Mouse (Mus musculus) Patski (cell line): ENCODE measurements around the gene Slc35f6. TPM values are rescaled to one million over a fixed set of nuclear protein-coding genes. Genes with fewer than 3 reads are reported as not detected.

Experiments
- ATAC-seq: fragments of 100-300 bp; one replicate; pipeline ENCODE4 v1.8.0; 2021
- CTCF ChIA-PET: fragments of 350-600 bp; sonication (Branson Sonifier 250); formaldehyde crosslinking; loops from one replicate; lab custom pipeline; 2022; ENCODE audit warnings: inconsistent platforms; lab: Charles Lee
- POLR2A ChIA-PET: fragments of 350-600 bp; sonication (Branson Sonifier 250); formaldehyde crosslinking; loops from one replicate; lab custom pipeline; 2022; ENCODE audit warnings: antibody characterized with exemption, inconsistent platforms; lab: Charles Lee
- DNase-seq: peaks from one replicate; pipeline ENCODE4 v3.0.0-alpha.2; 2011; ENCODE audit warnings: low read depth, low spot score
- H3K27me3 ChIP-seq: fragments of 371-371 bp; one replicate; pipeline ENCODE4 v1.5.1; 2021
- CTCF ChIP-seq: fragments of 100-300 bp; IDR thresholded peaks from one replicate; pipeline ENCODE4 v1.5.1; 2021
- in situ Hi-C: fragments of 300-500 bp; cut with MboI; formaldehyde crosslinking; loops from 3 replicates; pipeline ENCODE4 v1.11.1; 2018; ENCODE audit warnings: low pct_unique_long_range_greater_than_20kb, mixed read lengths
- polyA plus RNA-seq: library from polyadenylated mRNA; unstranded; gene quantifications from one replicate; pipeline ENCODE4 v1.2.3, GENCODE M21; 2021

The Slc35f6 gene
- polyA plus RNA-seq, 1 experiment from 2014 or later = 49.7 TPM

DNA sequence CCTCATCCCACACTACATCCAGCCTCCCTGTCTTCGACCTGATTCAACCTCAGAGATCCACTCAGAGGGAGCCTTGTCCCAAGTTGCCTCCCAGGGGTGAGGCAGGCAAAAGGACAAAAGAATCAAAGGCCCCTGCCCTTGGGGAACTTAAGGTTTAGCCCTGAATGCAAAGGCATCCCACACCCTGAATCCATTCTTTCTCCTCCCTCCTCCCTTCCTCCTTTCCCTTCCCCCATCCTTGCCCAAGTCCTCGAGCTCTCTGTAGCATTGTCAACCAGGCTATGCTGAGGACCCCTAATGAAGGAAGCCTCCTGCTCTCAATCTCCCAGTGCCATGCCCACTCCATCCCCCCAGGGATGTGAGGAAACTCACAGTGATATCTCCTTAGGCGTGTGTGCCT is 36.0 kb upstream of the Slc35f6 start:
- POLR2A ChIA-PET = no interaction called here
- H3K27me3 ChIP-seq = peaks cover 35% of the 10 kb centered on the region
- no peak for TF ChIP-seq CTCF
- CTCF ChIA-PET = no interaction called here
- DNase-seq (no peak), ATAC-seq (no peak)
- in situ Hi-C loops = no loop called here

DNA sequence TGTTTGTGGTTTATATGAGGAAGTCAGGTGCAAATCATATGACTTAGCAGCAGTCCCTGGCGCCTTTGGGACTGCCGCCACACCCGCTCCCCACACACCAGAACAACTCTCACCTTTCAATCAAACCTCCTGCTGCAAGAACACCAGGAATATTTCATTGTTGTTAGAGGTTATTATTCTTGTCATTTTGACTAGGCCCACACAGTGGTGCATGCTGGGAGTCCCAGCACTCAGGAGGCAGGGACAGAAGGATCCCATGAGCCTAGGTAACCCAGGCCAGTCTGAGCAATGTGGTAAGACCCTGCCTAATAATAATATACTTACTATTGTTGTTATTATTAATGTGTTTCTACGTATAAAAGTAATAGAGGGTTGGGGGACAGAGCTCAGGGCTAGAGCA is 35.2 kb upstream of the Slc35f6 start:
- in situ Hi-C loops = no loop called here
- DNase-seq (no peak), ATAC-seq (no peak)
- no peak for TF ChIP-seq CTCF
- ChIA-PET CTCF (no interaction called here), POLR2A (no interaction called here)
- H3K27me3 ChIP-seq = peaks cover 29% of the 10 kb centered on the region

DNA sequence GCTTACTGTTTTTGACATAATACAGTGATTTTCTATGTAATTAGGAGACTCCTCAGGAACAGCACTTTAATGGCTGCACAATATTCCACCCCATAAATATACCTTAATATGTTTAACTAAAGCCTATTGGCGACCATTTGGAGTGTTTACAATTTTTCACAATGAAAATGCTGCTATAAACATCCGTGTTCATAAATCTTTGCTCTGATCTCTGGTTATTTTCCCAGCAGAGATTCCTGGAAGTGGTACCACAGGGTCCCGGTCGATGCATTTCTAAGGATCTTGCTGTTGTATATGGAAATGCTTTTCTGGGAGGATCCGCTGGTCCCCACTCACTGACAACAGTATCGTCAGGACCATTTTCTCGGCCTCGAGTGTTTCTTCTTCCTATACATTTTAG is 34.5 kb upstream of the Slc35f6 start:
- no peak for TF ChIP-seq CTCF
- peaks cover 31% of the 10 kb centered on the region for H3K27me3 ChIP-seq
- ChIA-PET CTCF (no interaction called here), POLR2A (no interaction called here)
- ATAC-seq (no peak), DNase-seq (no peak)
- in situ Hi-C loops = no loop called here

DNA sequence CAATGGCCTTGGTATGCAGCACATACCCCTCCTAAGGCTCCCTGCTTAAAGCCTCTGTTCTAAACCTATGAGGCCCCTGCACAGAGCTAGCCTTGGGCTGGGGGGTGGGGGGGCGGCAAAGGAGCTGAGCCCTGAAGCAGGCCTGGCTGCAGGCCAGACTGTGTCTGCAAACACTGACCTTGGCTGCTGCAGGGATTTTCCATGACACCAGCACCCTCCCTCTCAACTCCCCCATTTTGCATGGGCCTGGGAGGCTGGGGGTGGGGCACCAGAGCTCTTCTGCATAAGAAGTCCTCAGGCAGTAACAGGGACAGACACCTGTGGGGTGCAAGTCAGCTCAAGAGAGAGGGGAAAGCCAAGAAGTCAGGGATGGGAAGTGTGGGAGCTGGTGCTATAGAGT is 33.5 kb upstream of the Slc35f6 start:
- peaks cover 31% of the 10 kb centered on the region for H3K27me3 ChIP-seq
- DNase-seq = no peak
- ATAC-seq = no peak
- POLR2A ChIA-PET = no interaction called here
- in situ Hi-C loops = no loop called here
- TF ChIP-seq CTCF = no peak
- CTCF ChIA-PET = no interaction called here

DNA sequence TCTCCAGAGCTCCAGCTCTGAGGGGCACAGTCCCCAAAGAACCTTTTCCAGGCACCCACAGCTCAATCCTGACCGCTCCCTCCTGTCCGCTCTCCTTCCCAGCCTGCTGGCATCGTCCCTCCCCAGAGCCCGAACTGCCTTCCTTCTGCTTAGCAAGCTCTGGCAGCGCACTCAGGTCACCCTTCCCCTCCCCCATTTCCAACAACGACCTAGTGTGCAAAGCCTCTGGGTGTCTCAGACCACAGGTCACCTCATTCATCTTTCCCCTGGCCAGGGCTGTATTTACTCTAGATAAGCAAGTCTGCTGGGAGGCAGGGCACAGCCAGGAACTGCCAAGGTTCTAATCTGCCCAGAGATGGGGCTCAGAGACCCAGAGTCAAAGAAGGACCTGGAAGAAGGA is 32.3 kb upstream of the Slc35f6 start:
- ATAC-seq (no peak), DNase-seq (no peak)
- H3K27me3 ChIP-seq = peaks cover 28% of the 10 kb centered on the region
- POLR2A ChIA-PET = no interaction called here
- in situ Hi-C loops = no loop called here
- CTCF ChIA-PET = no interaction called here
- no peak for TF ChIP-seq CTCF

DNA sequence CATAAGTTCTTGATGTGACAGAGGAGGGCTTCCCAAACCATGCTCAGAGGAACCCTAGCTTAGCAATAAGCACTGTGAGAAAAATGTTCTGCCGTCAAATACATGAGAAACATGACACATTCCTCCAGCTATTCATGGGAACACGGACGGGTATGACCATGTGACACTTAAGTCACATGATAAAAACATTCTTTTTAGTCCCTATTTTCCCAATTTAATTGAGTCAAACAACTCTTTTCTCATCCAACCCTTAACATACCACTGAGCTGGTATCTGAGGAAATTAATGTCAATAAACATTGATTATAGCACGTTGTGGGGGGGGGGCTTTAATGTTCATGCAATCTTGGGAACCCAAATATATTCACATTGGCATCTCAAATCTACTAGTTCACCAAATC is 31.9 kb upstream of the Slc35f6 start:
- POLR2A ChIA-PET = interaction anchor here (0.6 kb wide), 1 partner anchor 9 kb away, joined by 3 read pairs; no protein-coding TSS in a partner anchor
- ATAC-seq (no peak), DNase-seq (no peak)
- in situ Hi-C loops = no loop called here
- H3K27me3 ChIP-seq = peaks cover 28% of the 10 kb centered on the region
- CTCF ChIA-PET = no interaction called here
- no peak for TF ChIP-seq CTCF

DNA sequence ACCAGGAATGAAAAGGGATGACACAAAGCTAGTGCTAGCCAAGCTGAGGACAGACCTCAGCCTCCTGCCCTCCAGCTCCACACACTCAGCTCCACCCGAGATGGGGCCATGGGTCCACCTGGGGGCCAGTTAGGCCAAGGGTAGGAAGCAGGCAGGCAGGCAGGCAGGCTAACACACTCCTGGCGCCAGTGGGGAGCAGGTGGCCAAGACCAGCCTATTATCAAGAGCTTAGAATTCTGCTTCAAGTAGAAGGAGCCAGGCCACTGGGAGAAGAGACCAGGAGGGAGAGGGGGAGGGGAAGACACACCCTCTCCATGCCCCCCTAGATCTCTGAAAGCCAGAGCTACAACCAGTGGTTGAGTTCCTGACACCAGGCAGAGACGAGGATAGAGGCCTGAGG is 31.1 kb upstream of the Slc35f6 start:
- no peak for ATAC-seq
- DNase-seq = no peak
- ChIA-PET POLR2A (interaction anchor here (0.6 kb wide), 1 partner anchor 10 kb away, joined by 3 read pairs; no protein-coding TSS in a partner anchor), CTCF (no interaction called here)
- peaks cover 29% of the 10 kb centered on the region for H3K27me3 ChIP-seq
- in situ Hi-C loops = no loop called here
- no peak for TF ChIP-seq CTCF

DNA sequence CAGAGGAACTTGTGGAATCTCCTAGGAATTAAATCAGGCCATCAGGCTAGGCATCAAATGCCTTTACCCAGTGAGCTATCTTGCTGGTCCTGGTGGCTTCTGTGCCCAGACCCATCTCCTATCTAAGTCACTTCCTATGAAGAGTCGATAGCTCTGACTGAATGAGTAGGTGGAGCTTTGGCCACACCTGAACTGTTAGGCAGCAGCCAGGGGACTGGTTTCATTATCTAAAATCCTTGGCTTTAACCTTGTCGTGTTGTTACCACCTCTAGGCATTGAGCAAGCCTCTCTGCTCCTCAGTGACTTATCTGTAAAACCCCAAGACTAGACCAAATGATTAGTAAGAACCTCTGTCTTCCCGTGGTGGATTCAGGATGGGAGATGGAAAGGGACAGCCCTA is 30.4 kb upstream of the Slc35f6 start:
- ChIA-PET POLR2A (no interaction called here), CTCF (no interaction called here)
- H3K27me3 ChIP-seq = peaks cover 35% of the 10 kb centered on the region
- in situ Hi-C loops = no loop called here
- DNase-seq = no peak
- ATAC-seq = no peak
- no peak for TF ChIP-seq CTCF

DNA sequence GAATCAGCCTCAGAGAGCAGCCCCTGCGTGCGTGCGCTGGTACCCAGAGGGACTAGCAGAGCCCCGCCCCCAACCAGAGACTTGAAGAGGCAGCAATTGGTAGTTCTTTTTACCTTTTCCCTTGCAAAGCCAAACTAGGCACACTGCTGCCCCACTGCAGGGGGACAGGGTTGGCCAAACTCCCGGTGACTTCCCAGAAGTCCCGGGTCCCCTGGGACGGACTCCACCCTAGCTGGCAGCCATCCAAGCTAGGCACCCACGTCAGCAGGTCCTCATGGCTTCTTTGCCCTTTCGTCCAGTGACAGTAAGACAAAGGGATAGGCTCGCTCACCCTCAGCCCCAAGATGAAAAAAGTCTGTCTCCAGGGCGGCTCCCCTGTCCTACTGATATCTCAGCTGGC is 29.9 kb upstream of the Slc35f6 start:
- POLR2A ChIA-PET = no interaction called here
- no peak for ATAC-seq
- in situ Hi-C loops = no loop called here
- CTCF ChIA-PET = no interaction called here
- DNase-seq = no peak
- TF ChIP-seq CTCF = no peak
- peaks cover 36% of the 10 kb centered on the region for H3K27me3 ChIP-seq

DNA sequence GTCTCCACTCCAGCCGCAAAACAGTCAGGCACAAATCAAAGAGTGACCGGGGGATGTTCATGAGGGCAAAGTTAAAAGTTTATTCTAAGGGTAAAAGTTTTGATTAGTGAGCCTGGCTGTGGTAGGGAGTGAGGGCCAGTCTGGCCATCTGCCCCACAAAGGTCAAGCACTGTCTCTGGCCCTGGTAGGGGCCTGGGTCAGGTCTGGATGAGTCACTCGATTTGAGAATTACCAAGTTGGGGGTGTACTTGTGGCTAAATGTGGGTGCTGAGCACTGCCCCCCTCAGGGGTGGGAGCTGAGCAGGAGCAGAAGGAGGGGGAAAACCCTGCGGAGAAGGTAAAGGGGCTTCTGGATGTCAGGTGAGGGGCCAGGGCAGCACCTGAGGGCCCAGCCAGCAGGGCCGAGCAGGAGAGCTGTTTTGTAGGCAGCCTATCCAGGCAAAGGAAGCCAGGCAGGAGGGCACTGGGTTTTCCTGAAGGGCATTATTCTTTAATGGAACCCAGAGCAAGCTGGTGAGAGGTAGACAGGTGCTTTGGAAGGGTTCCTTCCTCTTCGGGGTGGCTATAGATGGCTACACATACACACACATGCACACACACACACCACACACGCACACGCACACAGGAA is 29.2 kb upstream of the Slc35f6 start:
- peaks cover 33% of the 10 kb centered on the region for H3K27me3 ChIP-seq
- ChIA-PET CTCF (no interaction called here), POLR2A (no interaction called here)
- in situ Hi-C loops = no loop called here
- no peak for ATAC-seq
- no peak for TF ChIP-seq CTCF
- DNase-seq = no peak

DNA sequence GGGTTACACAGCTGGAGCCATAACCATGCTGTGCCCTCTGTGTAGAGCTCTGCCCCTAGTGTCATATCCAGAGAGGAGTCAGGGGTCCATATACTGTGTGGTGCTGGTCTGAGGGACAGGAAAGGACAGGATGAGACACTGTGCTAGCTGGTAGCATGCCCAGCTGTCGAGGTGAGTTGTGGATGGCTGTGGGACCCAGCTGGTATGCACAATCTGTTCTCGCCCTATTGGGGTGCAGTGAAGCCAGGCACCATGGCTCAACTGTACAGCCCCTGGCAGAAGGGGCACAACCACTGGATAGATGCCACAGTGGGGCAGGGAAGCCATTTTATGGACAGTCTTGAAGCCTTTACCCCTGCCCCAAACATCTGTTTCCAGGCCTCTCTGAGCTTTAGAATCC is 28.5 kb upstream of the Slc35f6 start:
- CTCF ChIA-PET = no interaction called here

DNA sequence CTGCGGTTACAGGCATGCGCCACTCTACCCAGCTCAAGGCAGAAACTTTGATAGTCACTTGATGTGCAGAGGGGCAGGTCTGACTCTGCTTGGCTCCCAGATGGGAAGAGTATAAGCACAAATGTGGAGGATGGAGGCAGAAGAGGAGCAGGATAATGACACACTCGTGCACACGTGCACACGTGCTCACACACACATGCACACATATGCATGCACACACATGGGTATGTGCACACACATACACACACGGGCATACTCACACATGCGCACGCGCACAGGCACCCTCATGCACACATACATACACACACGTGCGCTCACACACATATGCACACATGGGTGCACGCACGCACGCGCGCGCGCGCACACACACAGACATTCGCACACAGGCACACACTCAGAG is 27.2 kb upstream of the Slc35f6 start:
- H3K27me3 ChIP-seq = peaks cover 32% of the 10 kb centered on the region
- no peak for TF ChIP-seq CTCF
- POLR2A ChIA-PET = interaction anchor here (0.6 kb wide), 1 partner anchor 158 kb away, joined by 3 read pairs; no protein-coding TSS in a partner anchor
- no peak for ATAC-seq
- in situ Hi-C loops = no loop called here
- DNase-seq = no peak
- CTCF ChIA-PET = no interaction called here

More for the DNA sequence above, 28.5 kb upstream of the Slc35f6 start:
- ATAC-seq (no peak), DNase-seq (no peak)
- POLR2A ChIA-PET = no interaction called here
- H3K27me3 ChIP-seq = peaks cover 38% of the 10 kb centered on the region
- in situ Hi-C loops = no loop called here
- TF ChIP-seq CTCF = no peak
